Mouse (Mus musculus) embryonic facial prominence, embryonic 15.5 days (tissue): ENCODE results near the gene Zfyve28. TPM values are rescaled to one million over a fixed set of nuclear protein-coding genes. Genes with fewer than 3 reads are reported as not detected.

Experiments
- ATAC-seq: fragments of 200-750 bp; cut with Nextera tagmentation; 2 replicates; pipeline ENCODE4 v1.8.0; 2017; ENCODE audit warnings: low read depth, moderate TSS enrichment; ENCODE audit not compliant: insufficient number of reproducible peaks, low FRiP score, low TSS enrichment
- H3K27ac ChIP-seq: fragments of 300-500 bp; sonication (generic); replicated peaks from 2 replicates; pipeline ENCODE4 v1.5.1; 2015; ENCODE audit warnings: mild to moderate bottlenecking, inconsistent platforms
- H3K27me3 ChIP-seq: fragments of 300-500 bp; sonication (generic); 2 replicates; pipeline ENCODE4 v1.6.1; 2015; ENCODE audit warnings: inconsistent platforms
- H3K36me3 ChIP-seq: fragments of 300-500 bp; sonication (generic); 2 replicates; pipeline ENCODE4 v1.6.1; 2015; ENCODE audit warnings: mild to moderate bottlenecking, inconsistent platforms
- H3K4me1 ChIP-seq: fragments of 300-500 bp; sonication (generic); 2 replicates; pipeline ENCODE4 v1.6.1; 2015; ENCODE audit warnings: inconsistent platforms
- H3K4me2 ChIP-seq: fragments of 300-500 bp; sonication (generic); replicated peaks from 2 replicates; pipeline ENCODE4 v1.6.1; 2015; ENCODE audit warnings: mild to moderate bottlenecking, inconsistent platforms
- H3K4me3 ChIP-seq: fragments of 300-500 bp; sonication (generic); replicated peaks from 2 replicates; pipeline ENCODE4 v1.5.1; 2015; ENCODE audit warnings: mild to moderate bottlenecking, inconsistent platforms
- H3K9ac ChIP-seq: fragments of 300-500 bp; sonication (generic); 2 replicates; pipeline ENCODE4 v1.6.1; 2015; ENCODE audit warnings: inconsistent platforms
- H3K9me3 ChIP-seq: fragments of 300-500 bp; sonication (generic); replicated peaks from 2 replicates; pipeline ENCODE4 v1.6.1; 2016; ENCODE audit warnings: inconsistent platforms
- WGBS: fragments of 180-500 bp; shearing (Covaris S2); methylation state at CpG from one replicate; pipeline ENCODE4 v1.1.7; 2015; 5-methylcytosine and 5-hydroxymethylcytosine counted together
- polyA plus RNA-seq: library from polyadenylated mRNA; unstranded; fragments of >200 nt; fragmentation: Nextera tagmentation; extraction: Ambion mirVana; gene quantifications from 2 replicates; pipeline ENCODE4 v1.2.1, GENCODE M21; 2015

Gene Zfyve28
- polyA plus RNA-seq, result 0.84 and 1.2 TPM in 2 replicates

DNA sequence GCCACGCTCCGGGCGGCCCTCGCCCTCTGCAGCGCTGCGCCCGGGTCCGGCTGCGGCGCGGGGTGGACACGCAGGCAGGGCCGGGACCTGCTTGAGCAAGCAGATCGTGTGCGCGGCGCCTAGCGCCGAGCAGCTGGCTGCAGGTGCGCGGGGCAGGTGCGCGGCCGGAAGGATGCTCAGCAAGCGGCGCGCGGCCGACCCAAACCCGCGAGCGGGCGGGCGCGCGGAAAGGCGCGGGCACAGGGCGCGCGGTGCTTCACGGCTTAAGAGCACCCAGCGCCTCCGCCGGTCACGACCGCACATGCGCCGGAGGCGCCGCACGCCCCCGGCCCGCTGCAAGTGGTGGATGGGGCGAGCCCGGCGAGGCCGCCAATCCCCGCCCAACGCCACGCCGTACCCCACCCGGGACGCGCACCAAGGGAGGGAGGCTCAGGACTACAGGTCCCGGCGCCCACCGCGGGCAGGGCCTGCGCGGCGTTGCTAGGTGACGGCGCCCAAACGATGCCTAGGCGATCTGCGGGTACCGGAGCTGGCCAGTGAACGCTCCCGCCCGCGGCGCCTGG, at the start of gene Zfyve28, which contains the start of gene Cfap99:
TSS of gene Zfyve28 (minus strand) at position 296 of the 563 bp plus-strand sequence.
TSS of gene Cfap99 (plus strand) at position 447 of the 563 bp plus-strand sequence.
- peak within 1 kb of the TSS; percentile 99 for H3K4me2 ChIP-seq
- WGBS, result under 1% methylated on average over 66 of the region's 83 CpGs
- peaks cover 22% of the 10 kb centered on the region for H3K4me1 ChIP-seq
- ATAC-seq, result peak; percentile 92
- H3K36me3 ChIP-seq, result no peaks in the 10 kb centered on the region
- H3K27me3 ChIP-seq, result peaks cover 59% of the 10 kb centered on the region
- H3K9me3 ChIP-seq, result no peaks in the 10 kb centered on the region
- no peak within 1 kb of the TSS for H3K27ac ChIP-seq
- H3K9ac ChIP-seq, result peak within 1 kb of the TSS; percentile 26; the same call in 1 of the 2 replicates
- peak within 1 kb of the TSS; percentile 65 for H3K4me3 ChIP-seq

- Histone ChIP-seq H3K4me3 (peak overlapping the region; percentile 99), H3K4me2 (peak overlapping the region; percentile 64), H3K9ac (peak overlapping the region; percentile 99), H3K27ac (peak overlapping the region; percentile 97), H3K4me1 (0 out of 2 replicates have a peak, but pooled peaks cover 14% of the 10 kb centered on the region), H3K27me3 (no peaks in the 10 kb centered on the region), H3K9me3 (no peaks in the 10 kb centered on the region), H3K36me3 (no peaks in the 10 kb centered on the region)
- under 1% methylated on average over 42 of the region's 42 CpGs for WGBS
- ATAC-seq, result peak; percentile 48; the same call in 1 of the 2 replicates
Observed at GRCm38 (mm10) chr5:34336775-34337450, 48.7 kb upstream of the Zfyve28 start.

DNA sequence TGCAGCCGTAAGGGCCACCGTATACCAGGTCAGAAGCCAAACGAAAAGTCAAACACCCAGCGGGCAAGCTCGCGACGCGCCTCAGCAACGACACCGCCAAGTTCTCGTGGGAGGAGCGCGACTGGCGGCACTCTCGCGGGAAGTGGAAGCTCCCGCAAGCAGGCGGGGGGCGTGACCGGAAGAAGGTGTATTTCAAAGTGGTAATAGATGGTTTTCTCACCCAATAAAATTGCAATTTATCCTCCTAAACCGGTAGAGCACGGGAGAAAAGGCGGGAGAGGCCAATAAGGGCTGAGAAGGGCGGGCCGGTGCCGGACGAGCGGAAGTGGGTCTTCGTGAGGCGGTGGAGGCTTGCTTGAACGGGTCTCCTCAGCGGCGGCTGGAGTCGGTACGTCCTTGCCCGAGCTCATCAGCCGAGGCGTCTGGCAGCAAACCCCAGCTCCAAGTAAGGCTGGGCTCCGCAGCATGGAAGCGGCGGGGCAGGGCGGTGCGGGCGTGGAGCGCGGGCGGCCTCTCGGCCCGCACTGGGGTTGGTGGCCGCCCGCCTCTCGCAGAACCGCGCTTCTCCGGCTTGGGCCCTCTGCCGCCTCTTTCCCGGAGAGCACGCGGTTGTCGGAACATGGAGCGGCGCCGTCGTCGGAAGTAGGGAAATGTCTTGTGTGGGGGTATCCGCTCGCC, 48.0 kb upstream of the Zfyve28 start, which contains the start of gene Rnf4:
TSS of gene Rnf4 (plus strand) at position 193 of the 678 bp plus-strand sequence.
- H3K27me3 ChIP-seq, result no peaks in the 10 kb centered on the region
- peak within 1 kb of the TSS; percentile 73 for H3K4me2 ChIP-seq
- peak within 1 kb of the TSS; percentile 97 for H3K27ac ChIP-seq
- no peaks in the 10 kb centered on the region for H3K36me3 ChIP-seq
- ATAC-seq, result peak; percentile 96
- H3K4me1 ChIP-seq, result 0 out of 2 replicates have a peak, but pooled peaks cover 11% of the 10 kb centered on the region
- H3K9ac ChIP-seq, result peak within 1 kb of the TSS; percentile 99
- no peaks in the 10 kb centered on the region for H3K9me3 ChIP-seq
- H3K4me3 ChIP-seq, result peak within 1 kb of the TSS; percentile 99
- WGBS, result under 1% methylated on average over 67 of the region's 67 CpGs

GRCm38 (mm10) chr5:34335539-34336096, 47.4 kb upstream of the Zfyve28 start:
- Histone ChIP-seq H3K4me3 (peak overlapping the region; percentile 99), H3K36me3 (no peaks in the 10 kb centered on the region), H3K9me3 (no peaks in the 10 kb centered on the region), H3K9ac (peak overlapping the region; percentile 90), H3K4me2 (peak overlapping the region; percentile 73), H3K4me1 (0 out of 2 replicates have a peak, but pooled peaks cover 11% of the 10 kb centered on the region), H3K27ac (peak overlapping the region; percentile 97), H3K27me3 (no peaks in the 10 kb centered on the region)
- peak; percentile 44 for ATAC-seq
- WGBS, result 3% methylated on average over 21 of the region's 21 CpGs

- ATAC-seq, result no peak
- no peaks in the 10 kb centered on the region for H3K27me3 ChIP-seq
- no peaks in the 10 kb centered on the region for H3K36me3 ChIP-seq
- H3K4me3 ChIP-seq, result no peak overlapping the region
- H3K4me1 ChIP-seq, result 0 out of 2 replicates have a peak, but pooled peaks cover 11% of the 10 kb centered on the region
- H3K9me3 ChIP-seq, result no peaks in the 10 kb centered on the region
- H3K9ac ChIP-seq, result no peak overlapping the region
- H3K4me2 ChIP-seq, result no peak overlapping the region
- 85% methylated on average over 1 of the region's 1 CpGs for WGBS
- no peak overlapping the region for H3K27ac ChIP-seq
Observed at GRCm38 (mm10) chr5:34334081-34334480, 45.8 kb upstream of the Zfyve28 start.

GRCm38 (mm10) chr5:34330136-34330535, 41.9 kb upstream of the Zfyve28 start:
- Histone ChIP-seq H3K9me3 (no peaks in the 10 kb centered on the region), H3K27me3 (no peaks in the 10 kb centered on the region), H3K36me3 (no peaks in the 10 kb centered on the region), H3K4me2 (no peak overlapping the region), H3K27ac (no peak overlapping the region), H3K4me1 (peaks cover 15% of the 10 kb centered on the region), H3K9ac (no peak overlapping the region), H3K4me3 (no peak overlapping the region)
- 83% methylated on average over 2 of the region's 2 CpGs for WGBS
- ATAC-seq, result no peak

GRCm38 (mm10) chr5:34326875-34327576, 38.8 kb upstream of the Zfyve28 start:
- ATAC-seq, result peak; percentile 51; the same call in 1 of the 2 replicates
- WGBS, result 10% methylated on average over 31 of the region's 31 CpGs
- H3K4me1 ChIP-seq, result peaks cover 15% of the 10 kb centered on the region

DNA sequence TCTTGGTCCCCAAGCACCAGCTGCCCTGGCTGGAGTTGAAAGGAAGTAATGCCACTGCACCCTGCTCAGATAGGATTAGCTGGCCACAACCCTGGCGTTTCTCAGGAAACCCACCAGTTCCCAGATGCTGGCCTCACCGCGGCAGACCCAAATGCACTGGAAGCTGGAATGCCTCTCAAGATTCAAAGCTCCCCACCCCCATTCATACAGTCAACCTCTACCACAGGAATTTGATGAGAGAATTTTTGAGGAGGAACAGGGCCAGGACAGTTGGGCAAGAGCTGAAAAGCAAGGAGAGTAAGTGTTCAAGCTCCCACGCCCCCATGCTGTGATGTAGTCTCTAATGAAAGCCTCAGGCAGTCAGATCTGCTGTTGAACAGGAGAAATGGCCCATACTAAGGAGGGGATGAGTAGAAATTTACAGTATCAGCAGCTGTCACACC, 38.0 kb upstream of the Zfyve28 start:
- Histone ChIP-seq H3K36me3 (no peaks in the 10 kb centered on the region), H3K9me3 (no peaks in the 10 kb centered on the region), H3K4me3 (no peak overlapping the region), H3K4me2 (peak overlapping the region; percentile 51), H3K27ac (no peak overlapping the region; the same call in 1 of the 2 replicates), H3K9ac (no peak overlapping the region), H3K27me3 (no peaks in the 10 kb centered on the region), H3K4me1 (peaks cover 15% of the 10 kb centered on the region)
- WGBS, result 16% methylated on average over 4 of the region's 4 CpGs
- peak; percentile 39 for ATAC-seq

More at GRCm38 (mm10) chr5:34326875-34327576, 38.8 kb upstream of the Zfyve28 start:
- Histone ChIP-seq H3K27ac (no peak overlapping the region), H3K4me3 (peak overlapping the region; percentile 34), H3K27me3 (no peaks in the 10 kb centered on the region), H3K9me3 (no peaks in the 10 kb centered on the region), H3K9ac (peak overlapping the region; percentile 28), H3K4me2 (peak overlapping the region; percentile 51), H3K36me3 (no peaks in the 10 kb centered on the region)

DNA sequence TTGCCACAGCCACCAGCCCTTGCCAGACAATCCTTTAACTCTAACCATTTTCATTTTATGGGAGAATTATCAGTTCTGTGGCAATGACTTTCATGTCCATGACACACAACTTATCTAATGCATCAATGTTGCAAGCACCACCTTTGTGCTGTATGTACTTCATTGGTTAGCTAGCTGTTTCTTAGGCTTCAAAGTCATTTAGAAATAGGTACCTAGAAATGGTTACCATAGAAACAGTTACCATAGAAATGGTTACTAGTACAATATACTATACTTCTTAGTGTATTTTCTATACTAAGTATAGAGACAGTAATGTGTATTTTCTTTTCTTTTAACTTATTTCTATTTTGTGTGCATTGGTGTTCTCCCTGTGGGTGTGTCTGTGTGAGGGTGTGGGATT, 37.0 kb upstream of the Zfyve28 start:
- no peak for ATAC-seq

GRCm38 (mm10) chr5:34321236-34321635, 33.0 kb upstream of the Zfyve28 start:
- H3K27ac ChIP-seq, result no peak overlapping the region
- H3K27me3 ChIP-seq, result no peaks in the 10 kb centered on the region
- 87% methylated on average over 4 of the region's 4 CpGs for WGBS
- H3K36me3 ChIP-seq, result no peaks in the 10 kb centered on the region
- ATAC-seq, result no peak
- no peak overlapping the region for H3K9ac ChIP-seq
- no peak overlapping the region for H3K4me2 ChIP-seq
- H3K4me3 ChIP-seq, result no peak overlapping the region
- peaks cover 4% of the 10 kb centered on the region; the same call in 1 of the 2 replicates for H3K4me1 ChIP-seq
- H3K9me3 ChIP-seq, result no peaks in the 10 kb centered on the region

More for the DNA sequence above, 37.0 kb upstream of the Zfyve28 start:
- Histone ChIP-seq H3K4me2 (no peak overlapping the region), H3K27ac (no peak overlapping the region), H3K9me3 (no peaks in the 10 kb centered on the region), H3K27me3 (no peaks in the 10 kb centered on the region), H3K4me1 (peaks cover 15% of the 10 kb centered on the region), H3K4me3 (no peak overlapping the region), H3K9ac (no peak overlapping the region), H3K36me3 (no peaks in the 10 kb centered on the region)
